Mouse (Mus musculus) hindbrain, embryonic 14.5 days (tissue): ENCODE measurements around the gene Ap3b1. TPM values are rescaled to one million over a fixed set of nuclear protein-coding genes. Genes with fewer than 3 reads are reported as not detected.
A peak's percentile ranks its signal among the peaks of the same experiment; 100 is the strongest.

Source experiments
- ATAC-seq: fragments of 200-750 bp; cut with Nextera tagmentation; 2 replicates; pipeline ENCODE4 v1.8.0; 2017; ENCODE audit warnings: moderate number of reproducible peaks, mild to moderate bottlenecking, moderate TSS enrichment, moderate library complexity; ENCODE audit not compliant: low FRiP score
- DNase-seq: peaks from one replicate; pipeline ENCODE4 v3.0.0-alpha.2; 2015; ENCODE audit warnings: low spot score
- H3K27ac ChIP-seq: fragments of 300-500 bp; sonication (generic); 2 replicates; pipeline ENCODE4 v1.5.1; 2014; ENCODE audit warnings: mild to moderate bottlenecking, moderate library complexity
- H3K27me3 ChIP-seq: fragments of 300-500 bp; sonication (generic); 2 replicates; pipeline ENCODE4 v1.6.1; 2014; ENCODE audit warnings: mild to moderate bottlenecking, low read length, mixed read lengths; ENCODE audit not compliant: control insufficient read depth, insufficient read depth
- H3K36me3 ChIP-seq: fragments of 300-500 bp; sonication (generic); replicated peaks from 2 replicates; pipeline ENCODE4 v1.6.1; 2014; ENCODE audit not compliant: control insufficient read depth, insufficient read depth
- H3K4me1 ChIP-seq: fragments of 300-500 bp; sonication (generic); replicated peaks from 2 replicates; pipeline ENCODE4 v1.6.1; 2014; ENCODE audit warnings: antibody characterized with exemption, low read length, mixed read lengths; ENCODE audit not compliant: control insufficient read depth, insufficient read depth
- H3K4me2 ChIP-seq: fragments of 300-500 bp; sonication (generic); replicated peaks from 2 replicates; pipeline ENCODE4 v1.6.1; 2014; ENCODE audit warnings: mild to moderate bottlenecking, moderate library complexity
- H3K4me3 ChIP-seq: fragments of 300-500 bp; sonication (generic); replicated peaks from 2 replicates; pipeline ENCODE4 v1.5.1; 2014; ENCODE audit warnings: mild to moderate bottlenecking, low read length
- H3K9ac ChIP-seq: fragments of 300-500 bp; sonication (generic); 2 replicates; pipeline ENCODE4 v1.6.1; 2014
- H3K9me3 ChIP-seq: fragments of 300-500 bp; sonication (generic); 2 replicates; pipeline ENCODE4 v1.6.1; 2016; ENCODE audit warnings: low read length; ENCODE audit not compliant: control insufficient read depth
- WGBS: fragments of 180-500 bp; shearing (Covaris S2); extraction: QIAGEN DNeasy Blood & Tissue Kit; methylation state at CpG from one replicate; pipeline ENCODE4 v1.1.7; 2014; 5-methylcytosine and 5-hydroxymethylcytosine counted together
- polyA plus RNA-seq: library from polyadenylated mRNA; unstranded; fragments of >200 nt; fragmentation: Nextera tagmentation; extraction: Ambion mirVana; gene quantifications from 2 replicates; pipeline ENCODE4 v1.2.1, GENCODE M21; 2014

Ap3b1 gene
- polyA plus RNA-seq, 1 experiment from 2014 or later = 27.3 TPM

DNA sequence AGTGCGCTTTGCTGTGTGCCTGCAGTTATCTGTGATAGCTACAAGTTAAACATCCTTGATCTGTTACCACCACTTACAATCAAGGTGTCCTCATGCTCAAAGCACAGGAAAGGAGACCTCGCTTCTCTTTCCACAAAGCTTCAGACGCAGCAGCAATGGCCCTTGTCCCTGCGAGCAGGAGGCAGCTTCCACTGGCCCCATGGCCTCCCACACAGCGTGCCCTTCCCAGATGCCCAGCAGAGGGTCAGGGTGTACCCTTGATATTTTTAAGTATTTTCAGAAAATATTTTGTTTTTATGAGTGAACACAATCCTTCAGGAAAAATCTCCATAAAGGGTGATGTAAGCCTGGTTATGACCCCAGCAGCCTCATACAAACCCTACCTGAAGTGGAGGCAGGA, 170.4 kb downstream of the Ap3b1 start:
- WGBS = 93% methylated on average over 5 of the region's 5 CpGs
- H3K4me1 ChIP-seq = no peaks in the 10 kb centered on the region
- DNase-seq (no peak), ATAC-seq (no peak)
- H3K27ac ChIP-seq = no peak overlapping the region
- H3K4me2 ChIP-seq = no peak overlapping the region
- no peaks in the 10 kb centered on the region for H3K9me3 ChIP-seq
- no peaks in the 10 kb centered on the region for H3K27me3 ChIP-seq
- H3K36me3 ChIP-seq = peaks cover 14% of the 10 kb centered on the region
- H3K9ac ChIP-seq = no peak overlapping the region
- H3K4me3 ChIP-seq = no peak overlapping the region

DNA sequence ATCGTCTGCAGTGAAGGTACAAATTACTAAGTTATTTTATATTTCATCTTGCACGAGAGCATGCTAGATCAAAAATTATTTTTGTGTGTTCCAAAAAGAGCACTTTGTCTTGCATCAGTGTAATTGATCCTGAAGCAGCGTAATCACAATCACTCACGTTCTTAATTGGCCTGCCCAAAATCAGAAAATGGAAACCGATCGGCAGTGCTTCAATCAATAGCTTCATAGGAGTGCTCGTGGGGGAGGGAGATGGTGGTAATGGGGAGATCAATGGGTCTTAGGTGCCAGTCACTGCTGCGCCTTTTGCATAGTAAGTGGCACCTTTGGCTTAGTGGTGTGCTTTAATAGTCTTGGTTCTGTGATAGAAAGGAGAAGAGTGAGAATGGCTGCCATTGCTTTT, 174.8 kb downstream of the Ap3b1 start:
- WGBS = 92% methylated on average over 8 of the region's 8 CpGs

DNA sequence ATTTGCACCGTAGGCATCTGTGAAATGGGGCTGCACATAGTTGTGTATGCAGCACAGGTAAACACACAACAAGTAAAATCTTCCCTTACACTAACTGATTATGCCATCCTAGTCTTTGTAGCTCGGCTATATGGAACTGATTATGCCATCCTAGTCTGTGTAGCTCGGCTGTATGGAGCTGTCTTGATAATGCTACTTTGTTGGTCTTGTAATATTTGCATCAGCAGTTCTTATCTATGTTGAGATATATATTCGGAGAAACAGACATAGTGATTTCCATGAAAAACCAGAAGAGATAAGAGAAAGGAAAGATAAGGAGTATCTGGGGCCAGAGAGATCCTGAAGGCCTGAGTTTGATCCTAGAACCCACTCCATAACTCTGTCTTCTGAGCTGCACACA, 178.6 kb downstream of the Ap3b1 start:
- Histone ChIP-seq H3K27me3 (peaks cover 4% of the 10 kb centered on the region; the same call in 1 of the 2 replicates), H3K36me3 (no peaks in the 10 kb centered on the region), H3K9me3 (no peaks in the 10 kb centered on the region), H3K4me1 (no peaks in the 10 kb centered on the region), H3K9ac (no peak overlapping the region), H3K4me2 (no peak overlapping the region), H3K4me3 (no peak overlapping the region), H3K27ac (no peak overlapping the region)
- DNase-seq (no peak), ATAC-seq (no peak)
- WGBS = 92% methylated on average over 4 of the region's 4 CpGs

More for the DNA sequence above, 174.8 kb downstream of the Ap3b1 start:
- Histone ChIP-seq H3K4me1 (no peaks in the 10 kb centered on the region), H3K9ac (no peak overlapping the region), H3K27ac (no peak overlapping the region), H3K27me3 (no peaks in the 10 kb centered on the region), H3K9me3 (no peaks in the 10 kb centered on the region), H3K36me3 (peaks cover 9% of the 10 kb centered on the region), H3K4me3 (no peak overlapping the region), H3K4me2 (no peak overlapping the region)
- ATAC-seq (no peak), DNase-seq (no peak)

DNA sequence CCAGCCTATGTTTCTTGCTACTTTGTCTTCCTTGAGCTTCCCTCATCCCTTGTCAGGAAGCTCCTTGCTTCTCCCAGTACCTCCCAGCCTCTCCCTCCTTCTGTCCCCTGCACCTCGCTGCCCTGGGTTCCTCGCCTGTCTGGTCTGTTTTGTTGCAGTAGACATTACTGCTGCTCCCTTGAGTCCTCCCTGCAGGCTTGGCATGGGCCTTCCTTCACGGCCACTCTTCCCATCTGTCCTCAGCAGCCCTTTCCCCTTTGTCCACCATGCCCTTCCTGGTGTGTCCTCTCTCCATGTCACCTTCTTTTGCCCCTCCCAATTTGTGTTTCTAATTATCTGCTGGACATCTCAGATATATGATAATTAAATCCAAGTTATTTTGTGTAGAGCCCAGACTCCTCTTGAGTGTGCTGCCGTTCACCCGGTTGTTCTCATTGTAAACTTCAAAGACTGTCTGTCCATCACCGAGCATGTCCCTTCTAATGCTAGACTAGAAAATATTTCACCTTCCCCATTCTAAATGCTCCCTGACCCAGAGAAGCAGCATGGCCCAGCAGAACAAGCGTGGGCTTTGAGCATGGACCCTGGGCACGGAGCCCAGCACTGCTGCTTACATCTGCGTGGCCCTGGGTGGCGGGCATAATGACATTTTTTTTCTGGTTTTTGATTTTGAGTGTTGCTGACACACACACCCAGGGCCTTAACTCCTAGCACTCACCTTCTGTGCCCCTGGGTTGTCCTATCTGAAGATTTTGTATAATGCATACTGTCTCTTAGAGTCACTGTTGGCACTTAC, 181.3 kb downstream of the Ap3b1 start:
- peaks cover 5% of the 10 kb centered on the region; the same call in 1 of the 2 replicates for H3K36me3 ChIP-seq
- H3K9ac ChIP-seq = no peak overlapping the region
- ATAC-seq (no peak), DNase-seq (no peak)
- H3K9me3 ChIP-seq = no peaks in the 10 kb centered on the region
- 77% methylated on average over 10 of the region's 10 CpGs for WGBS
- H3K4me3 ChIP-seq = no peak overlapping the region
- peaks cover 11% of the 10 kb centered on the region for H3K27me3 ChIP-seq
- no peak overlapping the region for H3K4me2 ChIP-seq
- H3K4me1 ChIP-seq = no peaks in the 10 kb centered on the region
- no peak overlapping the region for H3K27ac ChIP-seq

DNA sequence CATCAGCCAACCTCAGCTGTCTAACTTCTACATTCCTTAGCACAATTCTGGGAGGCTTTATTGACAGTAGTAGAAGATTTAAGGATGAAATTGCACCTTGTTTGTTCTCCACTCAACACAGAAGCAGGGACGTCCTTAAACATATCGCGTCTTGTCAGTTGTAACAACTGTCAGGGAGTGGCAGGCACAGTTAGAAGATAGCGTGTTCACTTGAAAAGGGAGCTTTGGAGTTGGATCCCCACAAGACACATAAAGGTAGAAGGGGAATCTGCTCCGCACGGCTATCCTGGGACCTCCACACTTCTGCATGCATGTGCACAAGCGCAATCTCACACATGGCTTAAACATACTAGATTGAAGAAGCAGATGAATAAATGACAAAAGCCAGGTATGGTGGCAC, 183.3 kb downstream of the Ap3b1 start:
- WGBS = 94% methylated on average over 7 of the region's 7 CpGs

DNA sequence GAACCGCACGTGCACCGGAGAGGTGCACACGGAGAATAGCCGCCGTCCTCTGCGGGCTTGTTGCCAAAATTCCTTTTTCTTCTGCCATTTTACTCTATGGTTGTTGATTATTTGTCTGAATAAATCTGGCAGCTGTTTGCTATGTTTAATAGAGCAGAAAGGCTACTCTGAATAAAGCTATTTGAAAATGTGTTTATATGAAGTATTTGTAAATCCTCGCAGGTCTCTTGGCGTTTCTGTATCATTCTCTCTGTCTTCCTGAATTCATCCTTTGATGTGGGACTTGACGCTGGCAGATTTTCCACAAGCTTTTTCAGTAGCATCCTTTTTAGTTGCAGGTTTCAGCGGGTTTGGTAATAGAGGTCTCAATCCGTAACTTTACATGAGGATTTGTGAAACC, 185.5 kb downstream of the Ap3b1 start:
- no peak overlapping the region for H3K4me2 ChIP-seq
- WGBS = 59% methylated on average over 12 of the region's 12 CpGs
- H3K27ac ChIP-seq = 0 out of 2 replicates have a peak overlapping the region, but pooled peaks have one; percentile 32
- no peak overlapping the region for H3K4me3 ChIP-seq
- DNase-seq (no peak), ATAC-seq (no peak)
- peaks cover 5% of the 10 kb centered on the region; the same call in 1 of the 2 replicates for H3K36me3 ChIP-seq
- peaks cover 4% of the 10 kb centered on the region; the same call in 1 of the 2 replicates for H3K4me1 ChIP-seq
- H3K27me3 ChIP-seq = peaks cover 28% of the 10 kb centered on the region
- no peaks in the 10 kb centered on the region for H3K9me3 ChIP-seq
- H3K9ac ChIP-seq = no peak overlapping the region

More for the DNA sequence above, 183.3 kb downstream of the Ap3b1 start:
- Histone ChIP-seq H3K27me3 (peaks cover 16% of the 10 kb centered on the region), H3K27ac (no peak overlapping the region), H3K4me1 (peaks cover 4% of the 10 kb centered on the region; the same call in 1 of the 2 replicates), H3K4me2 (no peak overlapping the region), H3K9ac (no peak overlapping the region), H3K36me3 (peaks cover 5% of the 10 kb centered on the region; the same call in 1 of the 2 replicates), H3K9me3 (no peaks in the 10 kb centered on the region), H3K4me3 (no peak overlapping the region)
- ATAC-seq = no peak
- no peak for DNase-seq

DNA sequence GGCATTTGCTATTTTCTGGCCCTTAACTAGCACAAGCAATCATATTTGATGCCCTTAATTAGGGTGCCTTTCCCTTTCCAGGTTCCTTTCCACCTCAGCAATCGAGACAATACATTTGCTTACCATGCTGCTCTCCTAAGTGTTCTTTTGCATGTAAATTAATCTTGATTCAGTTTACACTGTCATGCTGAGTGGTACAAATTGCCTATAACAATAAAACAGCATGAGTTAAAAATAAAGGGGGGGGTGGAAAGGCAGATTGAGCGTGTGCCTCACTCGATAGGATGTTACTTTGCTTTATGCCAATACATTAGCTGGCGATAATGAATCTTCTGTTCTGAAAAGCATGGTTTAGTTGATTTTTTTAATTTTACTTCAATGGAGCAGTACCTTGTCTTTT, 187.0 kb downstream of the Ap3b1 start:
- 0 out of 2 replicates have a peak, but pooled peaks have one; percentile 61 for ATAC-seq
- Histone ChIP-seq H3K27me3 (peaks cover 29% of the 10 kb centered on the region), H3K9me3 (no peaks in the 10 kb centered on the region), H3K4me3 (no peak overlapping the region), H3K36me3 (peaks cover 5% of the 10 kb centered on the region; the same call in 1 of the 2 replicates), H3K9ac (no peak overlapping the region), H3K4me1 (peaks cover 7% of the 10 kb centered on the region; the same call in 1 of the 2 replicates), H3K27ac (no peak overlapping the region), H3K4me2 (no peak overlapping the region)
- no peak for DNase-seq
- WGBS = 20% methylated on average over 4 of the region's 4 CpGs

DNA sequence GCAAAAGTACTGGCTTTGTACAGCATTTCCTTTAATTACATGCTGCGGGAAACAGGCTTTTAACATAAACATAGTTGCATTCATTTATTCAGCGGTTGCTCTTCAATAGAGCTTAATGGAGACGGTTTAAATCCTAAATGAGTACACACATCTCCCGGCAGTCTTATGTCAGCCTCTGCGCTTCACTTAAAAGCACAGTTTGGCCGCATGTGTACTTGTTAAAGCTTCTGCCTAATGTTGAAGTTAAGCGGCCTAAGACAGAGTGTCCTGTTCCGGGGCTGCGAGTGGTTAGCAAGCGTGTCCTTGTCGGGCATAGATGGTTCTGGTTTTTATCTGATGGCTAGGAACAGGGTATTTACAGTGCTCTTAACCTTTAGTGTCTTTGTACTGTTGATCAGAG, 187.5 kb downstream of the Ap3b1 start:
- Histone ChIP-seq H3K9ac (no peak overlapping the region), H3K9me3 (no peaks in the 10 kb centered on the region), H3K27ac (no peak overlapping the region), H3K36me3 (peaks cover 5% of the 10 kb centered on the region; the same call in 1 of the 2 replicates), H3K27me3 (peaks cover 33% of the 10 kb centered on the region), H3K4me1 (peaks cover 7% of the 10 kb centered on the region; the same call in 1 of the 2 replicates), H3K4me2 (no peak overlapping the region), H3K4me3 (no peak overlapping the region)
- ATAC-seq = 0 out of 2 replicates have a peak, but pooled peaks have one; percentile 9
- 50% methylated on average over 11 of the region's 11 CpGs for WGBS
- DNase-seq = no peak

DNA sequence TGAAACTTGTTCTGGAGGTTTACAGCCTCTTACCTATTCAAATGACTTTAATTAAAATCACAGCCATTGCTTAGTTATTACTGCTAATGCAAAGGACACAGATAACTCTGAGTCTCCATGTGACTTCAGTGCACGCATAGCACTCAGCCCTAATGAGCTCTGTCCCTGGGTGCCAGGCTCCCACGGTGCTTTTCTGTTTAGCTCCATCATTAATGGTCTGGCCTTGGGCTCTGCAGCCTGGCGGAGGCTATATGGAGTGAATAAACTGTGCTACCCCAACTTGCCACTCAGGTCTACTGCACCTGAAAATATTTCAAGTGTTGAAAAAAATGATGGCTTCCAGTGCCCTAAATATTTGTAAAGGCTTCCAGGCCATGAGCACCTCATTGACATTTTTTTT, 190.8 kb downstream of the Ap3b1 start:
- Histone ChIP-seq H3K4me2 (no peak overlapping the region), H3K36me3 (no peaks in the 10 kb centered on the region), H3K4me3 (no peak overlapping the region), H3K9me3 (no peaks in the 10 kb centered on the region), H3K9ac (no peak overlapping the region), H3K27ac (no peak overlapping the region), H3K27me3 (peaks cover 22% of the 10 kb centered on the region), H3K4me1 (peaks cover 7% of the 10 kb centered on the region; the same call in 1 of the 2 replicates)
- no peak for DNase-seq
- 0 out of 2 replicates have a peak, but pooled peaks have one; percentile 48 for ATAC-seq
- WGBS = 38% methylated on average over 3 of the region's 3 CpGs
